Mouse (Mus musculus) ES-Bruce4 (cell line): ENCODE data around the gene Nfs1.

Experiments
- CTCF ChIP-seq: IDR thresholded peaks from one replicate; pipeline ENCODE4 v1.8.1; 2011; ENCODE audit warnings: low read depth, low read length
- POLR2A ChIP-seq: IDR thresholded peaks from one replicate; pipeline ENCODE4 v1.8.1; 2011; ENCODE audit warnings: low read length; ENCODE audit not compliant: insufficient read depth

DNA sequence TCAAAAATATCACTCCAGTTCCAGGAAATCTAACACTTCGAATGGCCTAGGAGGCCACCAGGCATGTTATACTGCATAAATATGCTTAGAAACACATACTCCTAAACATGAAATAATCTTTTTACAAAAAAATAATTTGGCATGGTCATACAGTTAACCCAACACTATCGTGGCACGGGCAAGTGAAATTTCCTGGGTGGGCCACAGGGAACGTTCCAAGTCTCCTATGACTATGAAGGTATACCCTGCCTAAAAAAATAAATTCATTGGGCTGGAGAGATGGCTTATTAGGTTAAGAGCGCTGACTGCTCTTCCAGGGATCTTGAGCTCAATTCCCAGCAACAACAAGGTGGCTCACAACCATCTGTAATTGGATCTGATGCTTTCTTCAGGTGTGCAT, 22.6 kb upstream of the Nfs1 start:
- TF ChIP-seq POLR2A (no peak), CTCF (no peak)
